Mouse (Mus musculus): ENCODE measurements around the gene Zkscan3. TPM values are rescaled to one million over a fixed set of nuclear protein-coding genes. Genes with fewer than 3 reads are reported as not detected.
"Not testable (repeated sequence)": the region's sequence is repeated elsewhere in the genome, so short reads cannot be mapped to it uniquely, and the experiment has no call there.

Zkscan3 gene
- polyA plus RNA-seq, 1 experiment from 2014 or later = 89.5 TPM

DNA sequence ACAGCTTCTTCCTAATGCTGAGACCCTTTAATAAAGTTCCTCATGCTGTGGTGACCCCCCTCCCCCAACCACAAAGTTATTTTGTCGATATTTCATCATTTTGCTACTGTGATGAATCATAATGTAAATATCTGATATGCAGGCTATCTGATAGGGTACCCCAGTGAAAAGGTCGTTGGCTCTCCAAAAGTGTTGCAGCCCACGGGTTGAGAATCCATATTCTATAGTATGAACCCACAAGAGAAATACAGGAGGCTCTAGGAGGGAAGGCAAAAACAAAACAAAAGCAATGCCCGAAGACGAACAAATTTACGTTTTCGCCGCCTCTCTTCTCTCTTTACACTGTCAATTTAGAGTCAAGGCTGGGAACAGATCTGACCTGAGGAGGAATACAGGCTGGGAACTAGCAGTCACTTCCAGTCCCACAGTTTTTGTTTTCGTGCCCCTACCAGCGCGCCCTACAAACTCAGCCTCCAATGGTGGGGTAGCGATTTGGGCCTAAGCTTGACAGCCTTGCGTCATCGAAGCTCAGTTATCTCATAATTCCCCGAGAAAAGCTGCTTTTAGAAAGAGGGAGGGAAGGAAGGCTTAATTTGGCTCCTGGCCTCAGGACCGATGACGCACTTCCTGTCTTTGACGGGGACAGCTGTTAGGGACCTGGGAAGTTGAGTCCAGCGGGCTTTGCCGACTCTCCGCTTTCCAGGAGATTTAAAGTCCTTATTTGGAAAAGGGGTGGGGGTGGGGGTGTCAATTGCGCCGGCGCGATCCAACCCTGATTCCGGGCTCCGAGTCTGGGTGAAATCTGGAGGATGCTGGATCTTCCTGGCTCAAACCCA lies 5.6 kb upstream of the Zkscan3 start:
- Histone ChIP-seq H3K4me1 (ENCODE audit: control insufficient read depth, insufficient read depth, low read length) (no peaks in the 10 kb centered on the region), H3K4me3 (ENCODE audit: low read depth, low read length) (peak overlapping the region; percentile 40), H3K9ac (replicated peaks; ENCODE audit: low read length) (peak overlapping the region; percentile 67), H3K36me3 (replicated peaks; ENCODE audit: control insufficient read depth, insufficient read depth, low read depth, low read length) (no peaks in the 10 kb centered on the region), H3K27me3 (ENCODE audit: control insufficient read depth, insufficient read depth, low read length) (no peaks in the 10 kb centered on the region), H3K4me2 (ENCODE audit: low read depth, low read length) (peak overlapping the region; percentile 63), H3K9me3 (replicated peaks; ENCODE audit: control insufficient read depth, low read length) (no peaks in the 10 kb centered on the region), H3K27ac (replicated peaks; ENCODE audit: low read depth, low read length) (no peak overlapping the region)
- ATAC-seq (replicated peaks; ENCODE audit: insufficient number of reproducible peaks, low FRiP score, low TSS enrichment, low read depth) (peak; percentile 90), DNase-seq (ENCODE audit: low spot score) (peak; percentile 93)
- WGBS = 3% methylated on average over 27 of the region's 27 CpGs

- 77% methylated on average over 11 of the region's 11 CpGs for WGBS
- no peaks in the 10 kb centered on the region for H3K9me3 ChIP-seq (replicated peaks; ENCODE audit: control insufficient read depth, low read length)
- no peak overlapping the region for H3K27ac ChIP-seq (replicated peaks; ENCODE audit: low read depth, low read length)
- no peaks in the 10 kb centered on the region for H3K27me3 ChIP-seq (ENCODE audit: control insufficient read depth, insufficient read depth, low read length)
- no peak overlapping the region for H3K4me3 ChIP-seq (ENCODE audit: low read depth, low read length)
- ATAC-seq (replicated peaks; ENCODE audit: insufficient number of reproducible peaks, low FRiP score, low TSS enrichment, low read depth) = no peak
- no peak overlapping the region for H3K4me2 ChIP-seq (ENCODE audit: low read depth, low read length)
- no peak overlapping the region for H3K9ac ChIP-seq (replicated peaks; ENCODE audit: low read length)
- H3K36me3 ChIP-seq (replicated peaks; ENCODE audit: control insufficient read depth, insufficient read depth, low read depth, low read length) = no peaks in the 10 kb centered on the region
- DNase-seq (ENCODE audit: low spot score) = no peak
- H3K4me1 ChIP-seq (ENCODE audit: control insufficient read depth, insufficient read depth, low read length) = no peaks in the 10 kb centered on the region
Measured at GRCm38 (mm10) chr13:21407341-21407740, 4.8 kb upstream of the Zkscan3 start.

DNA sequence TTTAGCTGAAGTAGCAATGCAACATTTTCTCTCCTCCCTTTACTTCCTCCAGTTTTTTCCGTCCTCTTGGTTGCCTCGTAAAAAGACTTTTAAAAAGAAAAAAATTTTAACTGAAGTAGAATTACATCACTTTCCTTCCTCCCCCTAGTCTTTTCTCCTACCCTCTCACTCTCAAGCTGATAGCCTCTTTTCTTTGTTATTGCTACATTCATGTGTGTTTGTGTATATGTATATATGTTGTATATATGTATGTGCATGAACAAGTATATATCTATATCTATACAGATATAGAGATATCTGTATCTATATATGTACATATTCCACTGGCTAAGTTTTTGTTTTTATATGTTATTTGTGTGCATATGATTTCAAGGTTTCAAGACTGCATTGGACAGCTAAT lies 293 bp upstream of the Zkscan3 start:
- Histone ChIP-seq H3K27me3 (ENCODE audit: control insufficient read depth, insufficient read depth, low read length) (no peaks in the 10 kb centered on the region), H3K27ac (replicated peaks; ENCODE audit: low read depth, low read length) (no peak overlapping the region), H3K9me3 (replicated peaks; ENCODE audit: control insufficient read depth, low read length) (no peaks in the 10 kb centered on the region), H3K9ac (replicated peaks; ENCODE audit: low read length) (peak overlapping the region; percentile 87), H3K4me1 (ENCODE audit: control insufficient read depth, insufficient read depth, low read length) (no peaks in the 10 kb centered on the region), H3K4me3 (ENCODE audit: low read depth, low read length) (peak overlapping the region; percentile 79), H3K36me3 (replicated peaks; ENCODE audit: control insufficient read depth, insufficient read depth, low read depth, low read length) (no peaks in the 10 kb centered on the region; the same call in 1 of the 2 replicates), H3K4me2 (ENCODE audit: low read depth, low read length) (no peak overlapping the region; the same call in 1 of the 2 replicates)
- WGBS = 0% methylated on average over 2 of the region's 2 CpGs
- ATAC-seq (replicated peaks; ENCODE audit: insufficient number of reproducible peaks, low FRiP score, low TSS enrichment, low read depth) (no peak; the same call in 1 of the 2 replicates), DNase-seq (ENCODE audit: low spot score) (no peak)

- Histone ChIP-seq H3K4me2 (ENCODE audit: low read depth, low read length) (peak overlapping the region; percentile 52), H3K4me1 (ENCODE audit: control insufficient read depth, insufficient read depth, low read length) (no peaks in the 10 kb centered on the region), H3K27me3 (ENCODE audit: control insufficient read depth, insufficient read depth, low read length) (no peaks in the 10 kb centered on the region), H3K9me3 (replicated peaks; ENCODE audit: control insufficient read depth, low read length) (no peaks in the 10 kb centered on the region), H3K4me3 (ENCODE audit: low read depth, low read length) (peak overlapping the region; percentile 79), H3K36me3 (replicated peaks; ENCODE audit: control insufficient read depth, insufficient read depth, low read depth, low read length) (no peaks in the 10 kb centered on the region; the same call in 1 of the 2 replicates), H3K9ac (replicated peaks; ENCODE audit: low read length) (peak overlapping the region; percentile 87), H3K27ac (replicated peaks; ENCODE audit: low read depth, low read length) (no peak overlapping the region)
- WGBS = 11% methylated on average over 12 of the region's 12 CpGs
- ATAC-seq (replicated peaks; ENCODE audit: insufficient number of reproducible peaks, low FRiP score, low TSS enrichment, low read depth) (no peak), DNase-seq (ENCODE audit: low spot score) (peak; percentile 30)
Measured at GRCm38 (mm10) chr13:21401636-21402286, 794 bp downstream of the Zkscan3 start.

DNA sequence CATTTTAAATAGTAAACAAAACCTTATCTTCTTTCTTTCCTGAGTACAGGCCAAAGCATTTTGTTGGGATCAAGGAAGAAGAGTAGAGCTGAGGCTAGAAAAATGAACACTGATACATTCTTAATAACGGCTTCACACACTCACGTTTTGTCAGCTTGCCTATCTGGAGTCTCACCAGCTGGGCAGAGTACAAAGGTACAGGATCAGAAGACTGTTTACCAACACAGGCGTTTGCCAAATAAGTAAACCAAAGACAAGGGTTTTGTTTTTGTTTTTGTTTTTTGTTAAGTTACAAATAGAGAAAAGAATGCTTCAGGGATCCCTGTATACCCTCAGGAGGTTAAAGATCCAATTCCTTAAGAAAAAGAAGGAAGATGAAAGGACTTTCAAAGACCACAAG lies 1.4 kb downstream of the Zkscan3 start:
- Histone ChIP-seq H3K36me3 (replicated peaks; ENCODE audit: control insufficient read depth, insufficient read depth, low read depth, low read length) (no peaks in the 10 kb centered on the region; the same call in 1 of the 2 replicates), H3K4me1 (ENCODE audit: control insufficient read depth, insufficient read depth, low read length) (no peaks in the 10 kb centered on the region), H3K4me3 (ENCODE audit: low read depth, low read length) (peak overlapping the region; percentile 79), H3K27me3 (ENCODE audit: control insufficient read depth, insufficient read depth, low read length) (no peaks in the 10 kb centered on the region), H3K4me2 (ENCODE audit: low read depth, low read length) (peak overlapping the region; percentile 52), H3K9ac (replicated peaks; ENCODE audit: low read length) (no peak overlapping the region; the same call in 1 of the 2 replicates), H3K9me3 (replicated peaks; ENCODE audit: control insufficient read depth, low read length) (no peaks in the 10 kb centered on the region), H3K27ac (replicated peaks; ENCODE audit: low read depth, low read length) (no peak overlapping the region)
- no peak for DNase-seq (ENCODE audit: low spot score)
- no peak for ATAC-seq (replicated peaks; ENCODE audit: insufficient number of reproducible peaks, low FRiP score, low TSS enrichment, low read depth)
- WGBS = 82% methylated on average over 3 of the region's 3 CpGs

DNA sequence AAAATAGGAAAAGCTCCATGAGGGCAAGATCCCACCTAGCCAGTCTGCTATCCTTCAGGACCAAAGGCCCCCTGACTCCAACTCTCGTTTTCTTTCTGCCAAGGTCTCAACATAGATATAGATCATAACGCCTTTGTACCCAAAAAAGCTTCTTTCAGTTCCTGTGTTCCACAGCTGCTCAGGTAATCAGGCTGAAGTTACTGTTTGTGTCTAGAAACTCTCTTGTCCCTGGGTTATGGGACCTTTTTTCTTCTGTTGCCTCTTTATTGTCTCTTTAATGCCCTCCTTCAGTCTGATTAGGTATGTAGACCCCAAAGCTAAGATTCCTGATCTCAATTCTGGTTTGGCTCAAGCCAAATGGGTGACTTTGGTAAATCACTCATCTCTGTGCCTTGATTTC lies 5.1 kb downstream of the Zkscan3 start:
- H3K4me2 ChIP-seq (ENCODE audit: low read depth, low read length) = no peak overlapping the region
- ATAC-seq (replicated peaks; ENCODE audit: insufficient number of reproducible peaks, low FRiP score, low TSS enrichment, low read depth) (no peak), DNase-seq (ENCODE audit: low spot score) (no peak)
- no peaks in the 10 kb centered on the region for H3K27me3 ChIP-seq (ENCODE audit: control insufficient read depth, insufficient read depth, low read length)
- no peaks in the 10 kb centered on the region for H3K9me3 ChIP-seq (replicated peaks; ENCODE audit: control insufficient read depth, low read length)
- WGBS = 77% methylated on average over 2 of the region's 2 CpGs
- peaks cover 7% of the 10 kb centered on the region for H3K36me3 ChIP-seq (replicated peaks; ENCODE audit: control insufficient read depth, insufficient read depth, low read depth, low read length)
- no peak overlapping the region for H3K9ac ChIP-seq (replicated peaks; ENCODE audit: low read length)
- no peak overlapping the region for H3K27ac ChIP-seq (replicated peaks; ENCODE audit: low read depth, low read length)
- H3K4me1 ChIP-seq (ENCODE audit: control insufficient read depth, insufficient read depth, low read length) = no peaks in the 10 kb centered on the region
- no peak overlapping the region for H3K4me3 ChIP-seq (ENCODE audit: low read depth, low read length)

DNA sequence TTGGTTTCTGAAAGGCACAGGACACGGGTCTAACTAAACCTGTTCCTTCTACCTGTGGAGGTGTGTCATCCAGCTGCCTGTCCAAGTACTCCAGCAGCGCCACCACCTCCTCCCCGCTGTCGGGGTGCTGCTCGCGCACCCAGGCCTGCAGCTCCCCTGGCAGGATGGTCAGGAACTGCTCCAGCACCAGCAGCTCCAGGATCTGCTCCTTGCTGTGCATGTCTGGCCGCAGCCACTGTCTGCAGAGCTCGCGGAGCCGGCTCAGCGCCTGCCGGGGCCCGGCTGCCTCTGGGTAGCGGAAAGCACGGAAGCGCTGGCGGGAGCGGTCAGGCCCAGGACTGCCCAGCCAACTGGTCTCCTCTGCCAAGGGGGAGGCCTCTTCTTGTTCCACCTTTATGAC lies 6.5 kb downstream of the Zkscan3 start:
- H3K9ac ChIP-seq (replicated peaks; ENCODE audit: low read length); H3K27me3 ChIP-seq (ENCODE audit: control insufficient read depth, insufficient read depth, low read length); DNase-seq (ENCODE audit: low spot score); H3K4me2 ChIP-seq (ENCODE audit: low read depth, low read length); H3K4me3 ChIP-seq (ENCODE audit: low read depth, low read length); H3K9me3 ChIP-seq (replicated peaks; ENCODE audit: control insufficient read depth, low read length); H3K4me1 ChIP-seq (ENCODE audit: control insufficient read depth, insufficient read depth, low read length); H3K27ac ChIP-seq (replicated peaks; ENCODE audit: low read depth, low read length): not testable (repeated sequence)
- H3K36me3 ChIP-seq (replicated peaks; ENCODE audit: control insufficient read depth, insufficient read depth, low read depth, low read length) = peaks cover 12% of the 10 kb centered on the region
- WGBS = 95% methylated on average over 15 of the region's 18 CpGs
- 0 out of 2 replicates have a peak, but pooled peaks have one; percentile 18 for ATAC-seq (replicated peaks; ENCODE audit: insufficient number of reproducible peaks, low FRiP score, low TSS enrichment, low read depth)

DNA sequence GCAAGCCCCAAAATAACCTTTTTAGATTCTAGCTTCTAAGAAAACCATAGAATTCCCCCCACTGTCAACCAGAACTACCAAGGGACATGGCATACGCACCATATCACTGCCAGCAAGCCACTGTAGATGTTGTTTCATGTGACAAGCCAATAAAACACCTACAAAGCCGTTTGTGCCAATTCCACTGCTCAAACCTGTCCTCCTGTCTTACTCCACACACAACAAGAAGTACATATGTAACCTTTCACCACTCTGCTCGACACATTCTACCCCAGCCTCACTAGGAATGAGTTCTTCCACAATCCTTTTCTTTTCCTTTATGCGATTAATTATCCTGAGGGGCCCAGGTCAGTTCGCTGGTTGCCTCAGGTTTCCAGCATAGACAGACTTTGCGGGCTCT lies 6.9 kb downstream of the Zkscan3 start:
- no peak overlapping the region for H3K9ac ChIP-seq (replicated peaks; ENCODE audit: low read length)
- H3K4me3 ChIP-seq (ENCODE audit: low read depth, low read length) = no peak overlapping the region
- no peaks in the 10 kb centered on the region for H3K4me1 ChIP-seq (ENCODE audit: control insufficient read depth, insufficient read depth, low read length)
- H3K4me2 ChIP-seq (ENCODE audit: low read depth, low read length) = no peak overlapping the region
- ATAC-seq (replicated peaks; ENCODE audit: insufficient number of reproducible peaks, low FRiP score, low TSS enrichment, low read depth) = no peak
- WGBS = 92% methylated on average over 6 of the region's 6 CpGs
- H3K27me3 ChIP-seq (ENCODE audit: control insufficient read depth, insufficient read depth, low read length) = no peaks in the 10 kb centered on the region
- no peak overlapping the region for H3K27ac ChIP-seq (replicated peaks; ENCODE audit: low read depth, low read length)
- no peak for DNase-seq (ENCODE audit: low spot score)
- H3K36me3 ChIP-seq (replicated peaks; ENCODE audit: control insufficient read depth, insufficient read depth, low read depth, low read length) = peaks cover 12% of the 10 kb centered on the region
- no peaks in the 10 kb centered on the region for H3K9me3 ChIP-seq (replicated peaks; ENCODE audit: control insufficient read depth, low read length)

All from embryonic facial prominence, embryonic 11.5 days (tissue).